Mouse (Mus musculus): ENCODE measurements around the gene Cntnap1. TPM values are rescaled to one million over a fixed set of nuclear protein-coding genes. Genes with fewer than 3 reads are reported as not detected.

Gene Cntnap1
- polyA plus RNA-seq, 1 experiment from 2014 or later = 0.21 TPM

- Histone ChIP-seq H3K27me3 (ENCODE audit: control insufficient read depth, insufficient read depth, low read length) (peaks cover 81% of the 10 kb centered on the region), H3K9ac (ENCODE audit: low read length) (peak overlapping the region; percentile 13; the same call in 1 of the 2 replicates), H3K4me1 (ENCODE audit: control insufficient read depth, insufficient read depth, low read length) (peaks cover 36% of the 10 kb centered on the region), H3K4me2 (ENCODE audit: low read depth, severe bottlenecking) (peak overlapping the region; percentile 94), H3K27ac (replicated peaks; ENCODE audit: low read depth, low read length) (no peak overlapping the region), H3K4me3 (ENCODE audit: low read depth, low read length) (peak overlapping the region; percentile 39), H3K36me3 (ENCODE audit: control insufficient read depth, insufficient read depth, low read length) (no peaks in the 10 kb centered on the region; the same call in 1 of the 2 replicates), H3K9me3 (ENCODE audit: control insufficient read depth, low read length) (no peaks in the 10 kb centered on the region)
- 0 out of 2 replicates have a peak, but pooled peaks have one; percentile 48 for ATAC-seq (ENCODE audit: insufficient number of reproducible peaks, low FRiP score, low TSS enrichment, low read depth)
- DNase-seq (ENCODE audit: low spot score) = peak; percentile 75
- 0% methylated on average over 31 of the region's 31 CpGs for WGBS
Measured at GRCm38 (mm10) chr11:101171721-101172433, 1.6 kb downstream of the Cntnap1 start.

- WGBS = 9% methylated on average over 5 of the region's 5 CpGs
- H3K27me3 ChIP-seq (ENCODE audit: control insufficient read depth, insufficient read depth, low read length) = peaks cover 83% of the 10 kb centered on the region
- no peaks in the 10 kb centered on the region for H3K9me3 ChIP-seq (ENCODE audit: control insufficient read depth, low read length)
- H3K4me2 ChIP-seq (ENCODE audit: low read depth, severe bottlenecking) = peak overlapping the region; percentile 94
- H3K4me3 ChIP-seq (ENCODE audit: low read depth, low read length) = peak overlapping the region; percentile 39
- H3K9ac ChIP-seq (ENCODE audit: low read length) = 0 out of 2 replicates have a peak overlapping the region, but pooled peaks have one; percentile 13
- H3K27ac ChIP-seq (replicated peaks; ENCODE audit: low read depth, low read length) = no peak overlapping the region
- no peak for ATAC-seq (ENCODE audit: insufficient number of reproducible peaks, low FRiP score, low TSS enrichment, low read depth)
- H3K4me1 ChIP-seq (ENCODE audit: control insufficient read depth, insufficient read depth, low read length) = peaks cover 36% of the 10 kb centered on the region
- no peaks in the 10 kb centered on the region; the same call in 1 of the 2 replicates for H3K36me3 ChIP-seq (ENCODE audit: control insufficient read depth, insufficient read depth, low read length)
- no peak for DNase-seq (ENCODE audit: low spot score)
Measured at GRCm38 (mm10) chr11:101172434-101172815, 2.1 kb downstream of the Cntnap1 start.

GRCm38 (mm10) chr11:101173112-101173511 is 2.8 kb downstream of the Cntnap1 start:
- no peak overlapping the region for H3K27ac ChIP-seq (replicated peaks; ENCODE audit: low read depth, low read length)
- WGBS = 6% methylated on average over 11 of the region's 11 CpGs

GRCm38 (mm10) chr11:101173631-101174388 is 3.5 kb downstream of the Cntnap1 start:
- Histone ChIP-seq H3K27me3 (ENCODE audit: control insufficient read depth, insufficient read depth, low read length) (peaks cover 77% of the 10 kb centered on the region), H3K4me1 (ENCODE audit: control insufficient read depth, insufficient read depth, low read length) (peaks cover 36% of the 10 kb centered on the region), H3K4me3 (ENCODE audit: low read depth, low read length) (peak overlapping the region; percentile 23), H3K36me3 (ENCODE audit: control insufficient read depth, insufficient read depth, low read length) (no peaks in the 10 kb centered on the region), H3K9me3 (ENCODE audit: control insufficient read depth, low read length) (no peaks in the 10 kb centered on the region), H3K27ac (replicated peaks; ENCODE audit: low read depth, low read length) (no peak overlapping the region), H3K4me2 (ENCODE audit: low read depth, severe bottlenecking) (peak overlapping the region; percentile 53), H3K9ac (ENCODE audit: low read length) (peak overlapping the region; percentile 43)
- WGBS = 1% methylated on average over 61 of the region's 61 CpGs
- ATAC-seq (ENCODE audit: insufficient number of reproducible peaks, low FRiP score, low TSS enrichment, low read depth) (peak; percentile 49; the same call in 1 of the 2 replicates), DNase-seq (ENCODE audit: low spot score) (peak; percentile 87)

More at GRCm38 (mm10) chr11:101173112-101173511, 2.8 kb downstream of the Cntnap1 start:
- Histone ChIP-seq H3K4me2 (ENCODE audit: low read depth, severe bottlenecking) (peak overlapping the region; percentile 53; the same call in 1 of the 2 replicates), H3K27me3 (ENCODE audit: control insufficient read depth, insufficient read depth, low read length) (peaks cover 82% of the 10 kb centered on the region), H3K9ac (ENCODE audit: low read length) (peak overlapping the region; percentile 43; the same call in 1 of the 2 replicates), H3K4me1 (ENCODE audit: control insufficient read depth, insufficient read depth, low read length) (peaks cover 36% of the 10 kb centered on the region), H3K4me3 (ENCODE audit: low read depth, low read length) (peak overlapping the region; percentile 23), H3K9me3 (ENCODE audit: control insufficient read depth, low read length) (no peaks in the 10 kb centered on the region), H3K36me3 (ENCODE audit: control insufficient read depth, insufficient read depth, low read length) (no peaks in the 10 kb centered on the region; the same call in 1 of the 2 replicates)
- no peak for DNase-seq (ENCODE audit: low spot score)
- no peak for ATAC-seq (ENCODE audit: insufficient number of reproducible peaks, low FRiP score, low TSS enrichment, low read depth)

- Histone ChIP-seq H3K4me1 (ENCODE audit: control insufficient read depth, insufficient read depth, low read length) (peaks cover 36% of the 10 kb centered on the region), H3K9me3 (ENCODE audit: control insufficient read depth, low read length) (no peaks in the 10 kb centered on the region), H3K4me2 (ENCODE audit: low read depth, severe bottlenecking) (peak overlapping the region; percentile 53), H3K9ac (ENCODE audit: low read length) (no peak overlapping the region), H3K27ac (replicated peaks; ENCODE audit: low read depth, low read length) (no peak overlapping the region), H3K27me3 (ENCODE audit: control insufficient read depth, insufficient read depth, low read length) (peaks cover 72% of the 10 kb centered on the region), H3K36me3 (ENCODE audit: control insufficient read depth, insufficient read depth, low read length) (no peaks in the 10 kb centered on the region), H3K4me3 (ENCODE audit: low read depth, low read length) (peak overlapping the region; percentile 23)
- no peak for DNase-seq (ENCODE audit: low spot score)
- WGBS = 27% methylated on average over 9 of the region's 9 CpGs
- ATAC-seq (ENCODE audit: insufficient number of reproducible peaks, low FRiP score, low TSS enrichment, low read depth) = no peak
Measured at GRCm38 (mm10) chr11:101174389-101174745, 4.0 kb downstream of the Cntnap1 start.

GRCm38 (mm10) chr11:101174851-101175628 is 4.7 kb downstream of the Cntnap1 start, which contains the start of gene Ccr10:
Gene Ccr10 (minus strand): TSS chr11:101175443.
- DNase-seq (ENCODE audit: low spot score) (no peak), ATAC-seq (ENCODE audit: insufficient number of reproducible peaks, low FRiP score, low TSS enrichment, low read depth) (no peak)
- WGBS = 28% methylated on average over 14 of the region's 14 CpGs
- Histone ChIP-seq H3K36me3 (ENCODE audit: control insufficient read depth, insufficient read depth, low read length) (no peaks in the 10 kb centered on the region), H3K4me1 (ENCODE audit: control insufficient read depth, insufficient read depth, low read length) (peaks cover 33% of the 10 kb centered on the region), H3K4me2 (ENCODE audit: low read depth, severe bottlenecking) (peak within 1 kb of the TSS; percentile 53), H3K27me3 (ENCODE audit: control insufficient read depth, insufficient read depth, low read length) (peaks cover 65% of the 10 kb centered on the region), H3K9ac (ENCODE audit: low read length) (no peak within 1 kb of the TSS), H3K9me3 (ENCODE audit: control insufficient read depth, low read length) (no peaks in the 10 kb centered on the region), H3K27ac (replicated peaks; ENCODE audit: low read depth, low read length) (no peak within 1 kb of the TSS), H3K4me3 (ENCODE audit: low read depth, low read length) (peak within 1 kb of the TSS; percentile 23)

GRCm38 (mm10) chr11:101175636-101176116 is 5.4 kb downstream of the Cntnap1 start:
- peak overlapping the region; percentile 16 for H3K4me3 ChIP-seq (ENCODE audit: low read depth, low read length)
- ATAC-seq (ENCODE audit: insufficient number of reproducible peaks, low FRiP score, low TSS enrichment, low read depth) = no peak
- H3K36me3 ChIP-seq (ENCODE audit: control insufficient read depth, insufficient read depth, low read length) = no peaks in the 10 kb centered on the region
- H3K4me2 ChIP-seq (ENCODE audit: low read depth, severe bottlenecking) = peak overlapping the region; percentile 33; the same call in 1 of the 2 replicates
- no peaks in the 10 kb centered on the region for H3K9me3 ChIP-seq (ENCODE audit: control insufficient read depth, low read length)
- peaks cover 26% of the 10 kb centered on the region for H3K4me1 ChIP-seq (ENCODE audit: control insufficient read depth, insufficient read depth, low read length)
- H3K27ac ChIP-seq (replicated peaks; ENCODE audit: low read depth, low read length) = no peak overlapping the region
- H3K27me3 ChIP-seq (ENCODE audit: control insufficient read depth, insufficient read depth, low read length) = peaks cover 59% of the 10 kb centered on the region
- WGBS = 9% methylated on average over 11 of the region's 11 CpGs
- H3K9ac ChIP-seq (ENCODE audit: low read length) = no peak overlapping the region
- no peak for DNase-seq (ENCODE audit: low spot score)
